Mouse (Mus musculus) ES-E14 (cell line): ENCODE data around the gene Cnbd2.

ENCODE experiments used
- HCFC1 ChIP-seq: IDR thresholded peaks from 2 replicates; pipeline ENCODE4 v1.6.1; 2012; ENCODE audit warnings: low read length, inconsistent platforms, borderline replicate concordance; ENCODE audit not compliant: insufficient read depth
- MAFK ChIP-seq: IDR thresholded peaks from 2 replicates; pipeline ENCODE4 v1.6.1; 2014; ENCODE audit warnings: mild to moderate bottlenecking, low read depth, low read length, inconsistent platforms; ENCODE audit not compliant: insufficient read depth
- ZC3H11A ChIP-seq: IDR thresholded peaks from 2 replicates; pipeline ENCODE4 v1.6.1; 2012; ENCODE audit warnings: low read depth, mild to moderate bottlenecking, inconsistent platforms, low read length, borderline replicate concordance
- ZNF384 ChIP-seq: IDR thresholded peaks from 2 replicates; pipeline ENCODE4 v1.6.1; 2012; ENCODE audit warnings: low read depth, low read length, inconsistent platforms

DNA sequence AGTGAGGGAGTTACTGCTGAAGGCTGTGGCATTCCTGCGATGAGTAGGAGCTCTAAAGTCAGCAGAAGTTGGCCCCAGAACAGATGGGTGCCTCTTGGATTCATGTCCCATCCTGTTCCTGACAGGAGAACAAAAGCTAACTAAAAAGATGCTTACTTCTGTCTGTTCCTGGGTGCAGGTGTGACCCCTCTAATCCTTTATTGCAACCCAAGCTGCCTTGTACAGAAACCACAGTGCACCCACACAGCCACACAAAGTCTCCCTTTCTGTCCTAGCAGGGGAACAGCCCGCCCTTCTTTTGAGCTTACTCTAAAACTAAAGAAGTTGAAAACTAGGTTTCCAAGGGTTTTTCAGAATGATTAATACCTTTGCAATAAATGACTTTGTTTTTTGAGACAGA is 23.9 kb upstream of the Cnbd2 start:
- TF ChIP-seq ZC3H11A (no peak), HCFC1 (no peak), ZNF384 (no peak), MAFK (no peak)
